Mouse (Mus musculus) heart, postnatal 36 days (tissue): Measurements from ENCODE around the gene Vmn1r42. TPM values are rescaled to one million over a fixed set of nuclear protein-coding genes. Genes with fewer than 3 reads are reported as not detected.
"Not testable (repeated sequence)": the region's sequence is repeated elsewhere in the genome, so short reads cannot be mapped to it uniquely, and the experiment has no call there.

ENCODE experiments used
- DNase-seq, 2 experiments: peaks; one replicate each; pipeline ENCODE4 v3.0.0; 2021 to 2022
- intact Hi-C: fragments of 180-260 bp; cut with DNase I; formaldehyde crosslinking; loops from one replicate; pipeline ENCODE4 v1.15.1; 2025
- total RNA-seq, 2 experiments: library from RNA; stranded (reverse); gene quantifications; 2 replicates each; pipeline ENCODE4 v1.2.3; 2021

Vmn1r42 gene
- total RNA-seq: under 1 TPM in 1 of 2 experiments, not detected in 1; 0.19 TPM

- intact Hi-C loops, DNase-seq: not testable (repeated sequence)
Measured at GRCm38 (mm10) chr6:89876313-89876712, at the start of gene Vmn1r42, which contains the start of gene Vmn1r43. Vmn1r42 (minus strand) TSS chr6:89876413. Vmn1r43 (minus strand) TSS chr6:89876413.

GRCm38 (mm10) chr6:89883812-89884211, 7.6 kb upstream of the Vmn1r42 start:
- DNase-seq: no peak
- intact Hi-C loops: no loop called here

GRCm38 (mm10) chr6:89883360-89883759, 7.1 kb upstream of the Vmn1r42 start, which contains the start of gene Vmn1r44:
Vmn1r44 (plus strand) TSS chr6:89883660.
- intact Hi-C loops: no loop called here
- DNase-seq: no peak

GRCm38 (mm10) chr6:89880867-89881266, 4.7 kb upstream of the Vmn1r42 start:
- no peak for DNase-seq
- intact Hi-C loops: no loop called here

- intact Hi-C loops: no loop called here
- DNase-seq: no peak
Measured at GRCm38 (mm10) chr6:89876963-89877362, 750 bp upstream of the Vmn1r42 start.

GRCm38 (mm10) chr6:89867976-89868375, 8.2 kb downstream of the Vmn1r42 start:
- no peak for DNase-seq
- intact Hi-C loops: no loop called here

GRCm38 (mm10) chr6:89867276-89867675, 8.9 kb downstream of the Vmn1r42 start:
- no peak for DNase-seq
- intact Hi-C loops: no loop called here

GRCm38 (mm10) chr6:89863792-89864191, 12.4 kb downstream of the Vmn1r42 start:
- DNase-seq: no peak
- intact Hi-C loops: no loop called here

GRCm38 (mm10) chr6:89859839-89860238, 16.4 kb downstream of the Vmn1r42 start:
- intact Hi-C loops: no loop called here
- DNase-seq: no peak

- intact Hi-C loops: no loop called here
Measured at GRCm38 (mm10) chr6:89857552-89857951, 18.7 kb downstream of the Vmn1r42 start.

More at GRCm38 (mm10) chr6:89857552-89857951, 18.7 kb downstream of the Vmn1r42 start:
- DNase-seq: no peak

Other genes with a start within 250 kb of the Vmn1r42 start
- 10 to 100 TPM; 15.8 to 17.8 TPM for gene Txnrd3, start 232.4 kb downstream of the Vmn1r42 start, total RNA-seq
- gene Vmn1r40, start 168.9 kb downstream of the Vmn1r42 start, total RNA-seq: not detected
- not detected for gene Vmn1r41, start 135.6 kb downstream of the Vmn1r42 start, total RNA-seq
- gene Vmn1r43, start within 50 bp of the Vmn1r42 start, total RNA-seq: not detected
- not detected for gene Vmn1r44, start 7.2 kb upstream of the Vmn1r42 start, total RNA-seq
- not detected for gene Vmn1r45, start 64.2 kb upstream of the Vmn1r42 start, total RNA-seq
- not detected for gene Vmn1r46, start 92.9 kb upstream of the Vmn1r42 start, total RNA-seq
- gene Vmn1r47, start 139.7 kb upstream of the Vmn1r42 start, total RNA-seq: not detected
- gene Vmn1r48, start 160.4 kb upstream of the Vmn1r42 start, total RNA-seq: not detected
- gene Vmn1r49, start 202.1 kb upstream of the Vmn1r42 start, total RNA-seq: not detected
- gene Vmn1r50, start 225.0 kb upstream of the Vmn1r42 start, total RNA-seq: not detected
- not detected for gene Vmn1r51, start 246.2 kb upstream of the Vmn1r42 start, total RNA-seq